Mouse (Mus musculus): ENCODE data around the gene Pmepa1.
A peak's percentile ranks its signal among the peaks of the same experiment; 100 is the strongest.

DNA sequence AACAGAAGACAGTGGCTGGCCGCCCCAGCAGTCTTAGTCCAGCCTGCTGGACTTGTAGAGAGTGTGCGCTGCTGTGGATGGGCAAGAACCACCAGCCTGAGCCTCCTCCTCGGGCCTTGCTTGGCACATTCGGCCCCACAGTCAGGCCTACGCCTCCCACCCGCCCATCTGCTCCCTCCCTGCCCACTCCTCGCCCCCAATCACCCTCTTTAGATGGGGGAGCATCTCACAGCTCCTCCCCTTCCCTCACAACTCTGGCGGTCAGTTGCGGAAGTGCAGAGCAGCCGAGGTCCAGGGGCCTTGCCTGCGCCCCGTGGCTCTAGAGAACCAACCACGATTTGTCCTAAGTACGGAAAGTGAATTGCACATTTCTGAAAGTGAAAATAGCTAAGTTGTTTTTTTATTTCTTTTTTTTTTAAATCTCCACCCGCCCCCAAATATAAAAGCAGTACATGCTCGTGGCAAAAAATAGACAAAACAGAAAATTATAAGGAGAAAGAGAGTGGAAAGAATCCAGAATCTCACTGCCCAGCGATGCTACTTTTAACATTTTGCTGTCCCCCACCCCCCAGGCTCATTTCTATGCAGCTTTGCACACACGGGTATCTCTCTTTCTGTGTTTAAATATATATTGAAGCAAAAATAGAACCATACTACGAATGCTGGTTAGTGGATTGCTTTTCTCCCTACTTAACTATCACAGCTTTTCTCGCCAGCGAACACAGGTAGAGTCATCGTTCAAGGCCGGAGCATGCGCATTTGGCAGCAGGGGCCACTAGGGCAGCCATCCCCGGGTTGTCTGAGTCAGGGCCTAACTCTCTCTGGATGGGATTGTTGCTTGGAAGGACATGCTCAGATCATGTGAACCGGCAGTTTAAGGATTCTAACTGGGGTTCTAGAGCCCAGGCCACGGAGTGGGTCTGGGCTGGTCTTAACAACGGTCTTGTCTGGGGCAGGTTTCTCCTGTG is 24.6 kb upstream of the Pmepa1 start:
- TF ChIP-seq POLR2A (IDR thresholded peaks at IDR 0.05; ENCODE audit: extremely low read depth, insufficient read depth, low read length) (no peak), CTCF (IDR thresholded peaks at IDR 0.05; ENCODE audit: low read depth, low read length) (peak; percentile 11; the same call in 1 of the 2 replicates)

All from liver, adult 2 months (tissue).